Mouse (Mus musculus) C2C12 (cell line): ENCODE results near the gene Dhrs13. TPM values are rescaled to one million over a fixed set of nuclear protein-coding genes. Genes with fewer than 3 reads are reported as not detected.
"Not testable (repeated sequence)": the region's sequence is repeated elsewhere in the genome, so short reads cannot be mapped to it uniquely, and the experiment has no call there.

Source experiments
- H3K27me3 ChIP-seq: one replicate; pipeline ENCODE4 v1.6.1; 2011; ENCODE audit not compliant: control insufficient read depth, insufficient read depth, insufficient read length
- H3K36me3 ChIP-seq: one replicate; pipeline ENCODE4 v1.6.1; 2011; ENCODE audit not compliant: control insufficient read depth, insufficient read depth
- H3K4me3 ChIP-seq: one replicate; pipeline ENCODE4 v1.5.1; 2011; ENCODE audit warnings: mild to moderate bottlenecking, control low read depth; ENCODE audit not compliant: poor library complexity, insufficient read depth, severe bottlenecking
- H3K79me2 ChIP-seq: one replicate; pipeline ENCODE4 v1.6.1; 2011; ENCODE audit not compliant: control insufficient read depth, insufficient read depth
- H3K79me3 ChIP-seq: one replicate; pipeline ENCODE4 v1.6.1; 2011; ENCODE audit warnings: low read depth, control low read depth
- H3ac ChIP-seq: one replicate; pipeline ENCODE3; 2011; ENCODE audit warnings: low read depth; ENCODE audit not compliant: control insufficient read depth, insufficient read length
- CEBPB ChIP-seq: IDR thresholded peaks from one replicate; pipeline ENCODE4 v1.6.1; 2011; ENCODE audit warnings: low read depth, mild to moderate bottlenecking, control low read depth, moderate library complexity
- CTCF ChIP-seq: IDR thresholded peaks from one replicate; pipeline ENCODE4 v1.5.1; 2011; ENCODE audit not compliant: control insufficient read depth, insufficient read depth, insufficient read length
- FOSL1 ChIP-seq: IDR thresholded peaks from one replicate; pipeline ENCODE4 v1.8.0; 2011; ENCODE audit warnings: mild to moderate bottlenecking, low read length; ENCODE audit not compliant: poor library complexity, insufficient read depth, severe bottlenecking
- MAX ChIP-seq: IDR thresholded peaks from one replicate; pipeline ENCODE4 v1.6.1; 2011; ENCODE audit warnings: mild to moderate bottlenecking, control low read depth
- MYOD1 ChIP-seq: IDR thresholded peaks from one replicate; pipeline ENCODE4 v1.6.1; 2011; ENCODE audit warnings: low read depth; ENCODE audit not compliant: control insufficient read depth, insufficient read length
- MYOG ChIP-seq: IDR thresholded peaks from one replicate; pipeline ENCODE4 v1.6.1; 2011; ENCODE audit not compliant: control insufficient read depth, insufficient read length; ENCODE audit errors: extremely low read depth
- USF1 ChIP-seq: IDR thresholded peaks from one replicate; pipeline ENCODE4 v1.6.1; 2011; ENCODE audit warnings: low read depth, mild to moderate bottlenecking, control low read depth, moderate library complexity
- polyA plus RNA-seq: library from polyadenylated mRNA; unstranded; fragments of >200 nt; fragmentation: generic; extraction: Trizol; gene quantifications from one replicate; pipeline ENCODE4 v1.2.1, GENCODE M21; 2012; ENCODE audit warnings: missing spikeins

Gene Dhrs13
- polyA plus RNA-seq, 1 experiment = 16.7 TPM

DNA sequence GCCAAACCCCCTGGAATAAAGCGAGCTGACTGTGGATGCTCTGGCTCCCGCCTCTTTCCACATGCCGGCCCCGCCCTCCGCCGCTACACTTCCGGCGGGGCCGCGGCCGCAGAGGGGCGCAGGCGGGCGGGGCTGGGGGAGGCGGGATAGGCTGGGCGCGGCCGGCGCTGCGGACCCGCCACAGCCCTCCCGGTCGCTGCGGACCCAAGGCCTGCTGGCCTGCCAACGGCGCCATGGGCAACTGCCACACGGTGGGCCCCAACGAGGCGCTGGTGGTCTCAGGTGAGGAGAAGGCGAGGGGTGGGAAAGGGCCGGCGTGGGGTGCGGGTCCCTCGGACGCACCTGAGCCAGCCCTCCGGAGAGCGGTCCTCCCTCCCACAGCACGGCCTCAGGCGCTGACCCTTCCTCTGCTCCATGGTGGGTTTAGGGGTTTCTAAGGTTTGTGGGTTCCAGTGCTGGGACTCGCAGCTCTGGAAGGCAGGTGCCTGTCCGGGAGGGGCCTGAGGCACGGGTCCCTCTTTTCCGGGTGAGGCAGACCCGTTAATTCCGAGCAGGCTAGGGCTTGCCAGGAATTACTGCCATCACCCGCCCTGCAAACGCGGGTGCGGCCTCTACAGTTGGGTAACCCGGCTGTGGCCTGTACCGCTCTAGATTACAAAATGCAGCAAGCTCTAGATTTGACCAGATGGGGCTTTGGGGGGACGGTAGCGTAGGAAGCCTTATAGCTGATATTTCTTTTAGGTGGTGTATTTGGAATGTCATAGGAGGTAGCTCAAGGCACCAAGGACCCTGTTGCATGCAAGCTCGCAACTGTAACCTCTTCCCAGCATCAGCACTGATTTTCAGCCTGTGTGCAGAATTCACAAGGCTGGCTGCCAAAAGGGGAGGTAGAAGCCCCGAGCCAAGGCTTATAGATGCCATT, 6.0 kb downstream of the Dhrs13 start, which contains the start of gene Flot2:
TSS of gene Flot2 (plus strand) at position 101 of the 922 bp plus-strand sequence.
- no peaks in the 10 kb centered on the region for H3K27me3 ChIP-seq
- H3K36me3 ChIP-seq = peaks cover 33% of the 10 kb centered on the region
- peak within 1 kb of the TSS; percentile 88 for H3ac ChIP-seq
- H3K79me2 ChIP-seq = peaks cover 75% of the 10 kb centered on the region
- TF ChIP-seq CTCF = peak; percentile 17
- no peak for TF ChIP-seq USF1
- no peak for TF ChIP-seq FOSL1
- H3K4me3 ChIP-seq = peak within 1 kb of the TSS; percentile 68
- H3K79me3 ChIP-seq = peaks cover 9% of the 10 kb centered on the region

- H3K79me2 ChIP-seq = peaks cover 49% of the 10 kb centered on the region
- H3K79me3 ChIP-seq = peaks cover 11% of the 10 kb centered on the region
- H3ac ChIP-seq = no peak overlapping the region
- H3K27me3 ChIP-seq = no peaks in the 10 kb centered on the region
- no peak overlapping the region for H3K4me3 ChIP-seq
- peaks cover 18% of the 10 kb centered on the region for H3K36me3 ChIP-seq
- TF ChIP-seq MYOG = no peak
- no peak for TF ChIP-seq CEBPB
- TF ChIP-seq CTCF = no peak
- TF ChIP-seq USF1 = no peak
These were observed 8.8 kb downstream of the Dhrs13 start for GRCm38 (mm10) chr11:78040878-78041277.

- not testable (repeated sequence) for H3K27me3 ChIP-seq, H3ac ChIP-seq, H3K4me3 ChIP-seq
- H3K36me3 ChIP-seq = peaks cover 25% of the 10 kb centered on the region
- peaks cover 42% of the 10 kb centered on the region for H3K79me2 ChIP-seq
- peaks cover 11% of the 10 kb centered on the region for H3K79me3 ChIP-seq
These were observed 10.3 kb downstream of the Dhrs13 start for GRCm38 (mm10) chr11:78042290-78042870.

- Histone ChIP-seq H3ac (no peak overlapping the region), H3K79me2 (peaks cover 18% of the 10 kb centered on the region), H3K4me3 (no peak overlapping the region), H3K79me3 (peaks cover 4% of the 10 kb centered on the region), H3K27me3 (no peaks in the 10 kb centered on the region), H3K36me3 (peaks cover 28% of the 10 kb centered on the region)
- TF ChIP-seq CEBPB = no peak
- TF ChIP-seq MYOG = no peak
- no peak for TF ChIP-seq MAX
- no peak for TF ChIP-seq FOSL1
These were observed 12.7 kb downstream of the Dhrs13 start for GRCm38 (mm10) chr11:78044758-78045251.

DNA sequence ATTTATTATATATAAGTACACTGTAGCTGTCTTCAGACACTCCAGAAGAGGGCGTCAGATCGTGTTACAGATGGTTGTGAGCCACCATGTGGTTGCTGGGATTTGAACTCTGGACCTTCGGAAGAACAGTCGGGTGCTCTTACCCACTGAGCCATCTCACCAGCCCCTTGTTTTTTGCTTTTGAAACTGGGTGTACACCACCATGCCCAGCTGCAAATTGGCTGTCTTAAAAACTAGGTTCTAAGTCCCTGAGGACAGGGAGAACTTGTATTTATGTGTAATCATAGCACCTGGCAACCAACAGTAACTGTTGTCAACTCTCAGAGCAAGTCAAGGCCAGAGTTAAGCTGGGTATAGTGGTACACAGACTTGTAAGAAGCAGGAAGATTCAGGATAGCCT, 16.6 kb downstream of the Dhrs13 start:
- not testable (repeated sequence) for H3K27me3 ChIP-seq, H3K79me2 ChIP-seq, H3K79me3 ChIP-seq, H3K4me3 ChIP-seq, H3ac ChIP-seq
- peaks cover 12% of the 10 kb centered on the region for H3K36me3 ChIP-seq

DNA sequence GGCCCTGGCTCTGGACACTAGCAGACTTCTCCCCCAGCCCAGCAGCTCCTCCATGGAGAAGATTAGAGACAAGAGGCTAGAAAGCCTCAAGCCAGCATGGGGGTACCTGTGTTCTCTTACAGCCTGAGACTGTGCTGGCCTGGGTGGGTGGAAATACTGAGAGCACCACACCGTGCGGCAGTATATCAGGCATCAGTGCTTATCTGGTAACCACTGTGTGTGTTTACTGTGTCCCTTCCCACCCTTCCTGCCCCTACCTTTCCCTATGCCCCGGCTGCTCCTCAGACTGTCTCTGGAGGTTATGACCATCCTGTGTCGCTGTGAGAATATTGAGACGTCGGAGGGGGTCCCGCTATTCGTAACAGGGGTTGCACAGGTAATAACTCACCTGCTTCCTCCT, 21.0 kb downstream of the Dhrs13 start:
- Histone ChIP-seq H3K27me3 (no peaks in the 10 kb centered on the region), H3K79me3 (no peaks in the 10 kb centered on the region), H3K36me3 (peaks cover 16% of the 10 kb centered on the region), H3ac (no peak overlapping the region), H3K4me3 (no peak overlapping the region), H3K79me2 (no peaks in the 10 kb centered on the region)
- TF ChIP-seq FOSL1 (no peak), MYOD1 (no peak), MYOG (no peak)

DNA sequence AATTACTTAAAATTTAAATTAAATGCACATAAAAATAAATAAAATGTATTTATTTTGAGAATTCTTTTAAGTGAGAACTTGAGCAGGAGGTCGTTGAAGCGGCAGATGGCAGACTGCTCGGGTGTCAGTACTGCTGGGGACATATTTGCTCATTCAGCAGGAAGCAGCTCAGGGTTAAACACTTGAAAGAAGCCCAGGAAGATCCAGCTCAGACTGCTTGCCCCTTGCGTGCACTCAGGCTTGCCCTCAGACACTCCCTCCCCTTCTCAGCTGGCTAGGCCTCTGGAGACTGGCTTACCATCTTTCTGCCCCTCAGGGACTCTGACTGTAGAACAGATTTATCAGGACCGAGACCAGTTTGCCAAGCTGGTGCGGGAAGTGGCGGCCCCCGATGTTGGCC, 24.9 kb downstream of the Dhrs13 start:
- peaks cover 17% of the 10 kb centered on the region for H3K36me3 ChIP-seq
- H3ac ChIP-seq = no peak overlapping the region
- no peaks in the 10 kb centered on the region for H3K27me3 ChIP-seq
- no peaks in the 10 kb centered on the region for H3K79me3 ChIP-seq
- no peak overlapping the region for H3K4me3 ChIP-seq
- no peaks in the 10 kb centered on the region for H3K79me2 ChIP-seq
- TF ChIP-seq MYOG (no peak), CTCF (no peak), FOSL1 (no peak), MAX (no peak), CEBPB (no peak), MYOD1 (no peak), USF1 (no peak)
